Mouse (Mus musculus): ENCODE measurements around the gene Fam57b. TPM values are rescaled to one million over a fixed set of nuclear protein-coding genes. Genes with fewer than 3 reads are reported as not detected.

Fam57b gene
- total RNA-seq, 1 experiment from 2014 or later = 17.2 TPM

DNA sequence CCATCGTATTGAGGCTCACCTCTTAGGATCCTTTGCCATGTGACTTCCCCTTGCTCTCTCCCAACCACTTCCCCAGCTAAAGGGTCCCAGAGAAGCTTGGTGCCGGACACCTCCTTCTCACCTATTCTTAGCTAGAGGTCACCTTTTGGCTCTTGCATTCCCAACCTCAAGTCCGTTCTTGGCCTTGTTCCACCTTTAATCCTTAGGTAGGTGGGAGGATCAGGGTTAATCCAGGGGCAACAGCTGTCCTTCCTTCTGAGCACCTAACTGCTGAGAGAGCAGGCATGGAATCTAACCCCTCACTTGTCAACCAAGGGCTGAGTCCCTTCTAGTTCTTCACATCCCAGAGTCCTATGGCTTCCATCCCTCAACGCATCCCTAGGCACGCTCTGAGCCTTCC, 28.5 kb downstream of the Fam57b start:
- DNase-seq = no peak

- DNase-seq = no peak
Observed at GRCm38 (mm10) chr7:126831539-126831938, 34.1 kb downstream of the Fam57b start, which contains the start of gene 4930451I11Rik. 4930451I11Rik (minus strand) TSS chr7:126831639.

- peak; percentile 78 for DNase-seq
Observed at GRCm38 (mm10) chr7:126832036-126832598, 34.6 kb downstream of the Fam57b start.

GRCm38 (mm10) chr7:126833294-126833693, 35.8 kb downstream of the Fam57b start:
- DNase-seq = no peak

- DNase-seq = no peak
Observed at GRCm38 (mm10) chr7:126843276-126843675, 45.8 kb downstream of the Fam57b start.

DNA sequence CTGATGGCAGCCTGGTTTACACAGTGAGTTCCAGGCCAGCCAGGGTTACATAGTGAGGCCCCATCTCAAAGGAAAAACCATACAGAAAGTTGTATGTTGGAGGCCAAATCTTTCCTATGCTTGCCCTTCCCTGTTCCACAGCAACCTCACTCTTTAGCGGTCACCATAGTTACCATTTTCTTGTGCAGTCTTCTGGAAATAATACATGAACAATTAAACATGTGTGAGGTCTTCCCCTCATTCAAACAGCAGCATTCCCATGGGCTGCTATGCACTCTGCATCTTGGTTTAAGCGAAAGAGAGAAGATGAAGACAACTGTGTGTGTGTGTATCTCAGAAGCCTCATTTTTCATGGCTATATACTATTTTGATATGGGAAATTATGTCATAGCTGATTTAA, 48.0 kb downstream of the Fam57b start:
- no peak for DNase-seq

DNA sequence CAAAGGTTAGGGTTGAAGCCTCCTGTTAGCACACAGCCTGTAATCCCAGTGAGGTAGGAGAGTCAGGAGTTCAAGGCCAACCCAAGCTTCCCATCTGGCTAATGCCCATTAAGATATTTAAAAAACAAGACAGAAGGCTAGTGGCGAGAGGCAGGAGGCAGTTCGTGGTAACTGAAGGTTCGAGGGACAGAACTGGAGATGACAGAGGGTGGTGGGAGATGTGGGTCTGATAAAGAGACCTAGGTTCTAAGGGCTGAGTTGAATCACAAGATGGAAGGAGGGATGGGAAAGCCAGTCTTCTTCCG, 49.6 kb downstream of the Fam57b start, which contains the start of gene Doc2a:
Doc2a (plus strand) TSS at position 301 of the 305 bp plus-strand sequence.
- DNase-seq = no peak

DNA sequence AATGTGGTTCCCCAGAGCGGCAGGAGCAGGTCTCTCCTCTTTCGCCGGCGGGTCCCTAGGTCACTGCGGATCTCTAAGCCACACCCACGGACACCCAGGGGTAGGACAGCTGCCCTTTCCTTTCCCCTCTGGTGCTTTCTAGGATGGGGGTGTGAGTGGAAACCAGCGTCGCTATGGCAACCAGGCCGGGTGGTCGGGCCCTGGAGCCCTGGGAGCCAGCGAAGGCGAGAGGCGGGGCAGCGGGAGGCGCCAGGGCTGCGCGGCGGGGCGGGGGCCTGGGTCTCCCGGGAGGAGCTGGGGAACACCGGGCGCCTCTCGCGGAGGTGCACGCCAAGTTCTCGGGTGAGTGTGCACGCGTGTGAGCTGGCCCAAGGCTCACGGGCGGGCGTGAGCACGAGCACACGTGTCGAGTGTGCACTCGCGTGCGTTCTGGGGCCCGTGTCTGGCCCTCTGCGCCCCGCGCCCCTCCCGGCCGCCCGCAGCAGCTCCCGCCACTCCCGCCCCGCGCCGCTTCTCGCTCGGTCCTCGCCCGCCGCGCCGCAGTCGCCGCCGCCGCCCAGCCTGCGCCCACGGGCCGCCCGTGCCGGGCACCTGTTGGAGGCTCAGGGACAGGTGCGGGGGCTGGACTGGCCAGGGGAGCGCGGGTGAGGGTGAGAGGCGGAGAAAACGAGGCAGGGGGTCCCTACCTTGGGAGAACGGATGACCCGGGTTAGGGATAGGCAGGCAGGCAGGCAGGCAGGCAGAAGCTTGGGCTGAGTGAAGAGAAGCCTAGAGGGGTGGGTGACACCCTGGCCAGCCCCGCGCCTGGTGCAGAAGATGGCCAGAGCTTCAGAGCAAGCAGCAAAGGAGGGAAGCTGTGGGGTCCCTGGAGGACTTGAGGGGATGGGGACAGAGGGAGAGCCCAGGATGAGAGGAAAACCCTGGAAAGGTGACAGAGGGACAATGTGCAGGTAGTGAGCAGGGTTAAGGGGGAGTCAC, 50.2 kb downstream of the Fam57b start:
- DNase-seq = peak; percentile 34

GRCm38 (mm10) chr7:126848794-126849193, 51.3 kb downstream of the Fam57b start:
- no peak for DNase-seq

DNA sequence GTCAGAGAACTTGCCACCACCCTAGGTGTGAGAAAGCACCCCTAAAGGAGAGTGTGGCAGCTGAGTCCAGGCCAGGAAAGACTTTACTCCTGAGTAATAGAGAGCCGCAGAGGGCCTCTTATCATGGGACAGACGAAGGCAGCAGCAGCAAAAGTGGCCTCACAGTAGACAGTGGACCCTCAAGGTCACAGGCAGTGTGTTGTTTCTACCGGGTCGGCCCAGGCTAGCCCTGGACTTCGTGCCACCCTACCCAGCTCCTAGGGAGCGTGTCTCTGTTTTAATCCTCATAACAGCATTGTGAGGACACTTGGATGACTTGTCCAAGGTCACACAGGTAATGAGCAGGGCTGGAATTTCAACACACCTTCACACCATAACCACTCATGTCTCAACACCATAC, 52.7 kb downstream of the Fam57b start:
- DNase-seq = no peak

DNA sequence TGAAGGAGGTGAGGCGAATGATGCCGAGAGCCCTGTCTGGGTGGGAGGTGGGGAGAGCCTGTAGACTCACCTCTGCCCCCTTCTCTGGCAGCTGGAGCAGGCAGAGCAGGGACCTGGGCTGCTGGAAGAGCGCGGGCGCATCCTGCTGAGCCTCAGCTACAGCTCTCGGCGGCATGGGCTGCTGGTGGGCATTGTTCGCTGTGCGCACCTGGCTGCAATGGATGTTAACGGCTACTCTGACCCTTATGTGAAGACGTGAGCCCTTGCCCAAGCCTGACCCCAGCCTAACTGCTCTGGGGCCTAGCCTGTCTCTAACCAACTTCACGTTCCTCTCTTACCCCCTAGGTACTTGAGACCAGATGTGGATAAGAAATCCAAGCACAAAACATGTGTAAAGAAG, 53.7 kb downstream of the Fam57b start:
- DNase-seq = no peak

- DNase-seq = no peak
Observed at GRCm38 (mm10) chr7:126853454-126853853, 56.0 kb downstream of the Fam57b start.

DNA sequence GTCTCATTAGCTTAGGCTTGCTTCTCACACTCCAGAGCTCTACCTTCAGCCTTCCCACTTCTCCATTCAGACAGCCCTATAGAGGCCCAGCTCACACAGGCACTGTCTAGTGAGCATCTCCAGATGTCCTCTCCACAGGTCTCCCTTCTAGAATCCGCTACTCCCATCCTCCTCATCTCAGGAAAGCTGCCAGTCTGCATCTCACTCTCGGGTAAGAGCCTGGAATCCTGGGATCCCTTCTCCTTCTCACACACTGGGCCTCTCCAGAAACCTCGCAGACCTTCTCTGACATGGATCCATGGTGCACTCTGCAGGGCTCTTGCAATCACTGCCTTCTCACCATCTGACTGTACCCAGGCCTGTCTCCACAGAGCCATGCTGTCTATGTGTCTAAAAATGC, 58.2 kb downstream of the Fam57b start:
- no peak for DNase-seq

- DNase-seq = no peak
Observed at GRCm38 (mm10) chr7:126856741-126857420, 59.4 kb downstream of the Fam57b start.

DNA sequence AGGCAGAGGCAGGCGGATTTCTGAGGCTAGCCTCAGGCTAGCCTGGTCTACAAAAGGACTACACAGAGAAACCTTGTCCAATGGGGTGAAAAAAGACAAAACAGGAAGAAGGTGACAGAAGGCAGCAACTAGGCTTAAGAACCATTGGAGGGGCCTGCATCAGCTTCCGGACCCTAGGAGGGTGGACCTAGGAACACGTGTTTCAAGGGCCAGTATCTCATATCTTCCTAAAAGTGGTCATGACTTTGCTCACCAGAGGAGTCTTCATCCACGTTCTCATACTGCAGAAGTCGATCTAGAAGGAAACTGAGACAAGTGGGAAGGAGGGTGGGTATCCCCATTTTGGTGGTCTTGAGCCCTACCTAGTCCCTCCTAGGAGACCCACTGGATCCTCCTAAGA, 63.5 kb downstream of the Fam57b start:
- no peak for DNase-seq

GRCm38 (mm10) chr7:126861429-126862130, 64.1 kb downstream of the Fam57b start, which contains the start of gene Hirip3:
Hirip3 (plus strand) TSS chr7:126861972.
- peak; percentile 94 for DNase-seq

DNA sequence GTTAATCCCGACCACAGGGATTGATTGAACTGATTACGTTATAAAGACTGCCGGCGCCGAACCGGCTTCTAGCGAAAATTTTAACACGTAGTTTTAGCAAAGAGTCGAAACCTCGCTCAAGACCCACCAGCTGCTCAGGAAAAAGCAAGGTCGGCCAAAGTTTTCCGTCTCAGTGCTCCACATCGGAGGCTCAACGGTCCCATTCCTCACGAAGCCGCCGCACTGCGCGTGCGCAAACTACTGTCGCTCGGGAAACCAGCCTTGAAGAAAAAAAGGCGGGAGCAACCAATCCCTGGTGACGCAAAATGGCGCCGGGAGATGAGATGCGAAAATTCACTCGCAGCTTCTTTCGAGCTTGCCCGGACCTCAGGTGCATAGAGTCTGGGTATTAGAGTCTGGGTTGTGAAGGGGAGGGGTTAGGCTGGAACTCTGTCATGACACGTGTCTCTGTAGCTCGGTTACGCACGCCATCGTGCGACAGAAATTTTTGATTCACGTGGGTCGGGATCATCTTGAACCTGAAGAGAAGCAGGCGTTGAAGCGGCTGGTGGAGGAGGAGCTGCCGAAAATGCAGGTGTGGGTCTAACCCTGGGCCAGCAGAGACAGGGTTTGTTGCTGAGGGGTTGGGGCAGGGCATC, 64.8 kb downstream of the Fam57b start, which contains the start of gene Ino80e:
Ino80e (minus strand) TSS at position 231 of the 638 bp plus-strand sequence.
- peak; percentile 94 for DNase-seq

DNA sequence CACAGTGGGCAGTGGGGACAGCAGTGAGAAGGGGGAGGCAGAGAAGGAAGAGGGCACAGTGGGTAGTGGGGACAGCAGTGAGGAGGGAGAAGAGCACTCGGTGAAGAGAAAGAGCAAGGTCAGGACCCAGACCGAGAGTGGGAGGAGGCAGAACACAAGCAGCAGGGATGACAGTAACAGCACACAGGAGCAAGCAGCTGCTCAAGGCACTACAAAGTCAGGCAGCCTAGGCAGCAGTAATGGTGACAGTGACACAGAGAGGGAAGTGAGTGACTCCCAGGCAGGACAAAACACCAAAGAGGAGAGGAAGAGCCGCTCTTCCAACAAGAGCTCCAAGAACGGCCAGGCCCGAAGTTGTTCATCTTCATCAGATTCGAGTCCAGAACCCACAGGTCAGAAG, 66.3 kb downstream of the Fam57b start:
- DNase-seq = no peak

GRCm38 (mm10) chr7:126867534-126867933, 70.1 kb downstream of the Fam57b start:
- no peak for DNase-seq

DNA sequence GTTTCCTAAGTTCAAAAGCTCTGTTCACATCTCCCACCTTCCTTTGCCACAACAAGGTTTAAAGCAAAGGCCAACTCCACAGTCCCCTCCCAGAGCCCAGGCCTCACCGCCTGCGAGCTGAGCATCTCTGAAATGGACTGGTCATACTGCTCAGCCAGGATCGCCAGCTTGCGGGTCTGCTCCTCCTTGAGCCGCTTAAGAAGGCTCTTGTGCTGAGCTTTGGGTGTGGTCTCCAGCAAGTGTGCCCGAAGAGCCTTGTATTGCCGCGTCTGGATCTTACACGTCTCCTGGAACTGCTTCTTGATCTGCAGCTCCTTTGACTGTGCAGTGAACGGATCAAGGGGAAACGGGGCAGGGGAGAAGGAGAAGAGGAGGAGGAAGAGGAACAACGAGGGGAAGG, 70.5 kb downstream of the Fam57b start:
- no peak for DNase-seq

- DNase-seq = no peak
Observed at GRCm38 (mm10) chr7:126869780-126870519, 72.5 kb downstream of the Fam57b start.

Data from adrenal gland, postnatal 25 days (tissue).